Mouse (Mus musculus) ovary, adult 18-20 months (tissue): ENCODE results near the gene Gm10803.

Experiments
- DNase-seq: peaks from one replicate; pipeline ENCODE4 v3.0.0; 2022; ENCODE audit warnings: low spot score, mixed read lengths

Gm10803 gene

GRCm38 (mm10) chr2:93592164-93592790 lies 31.9 kb downstream of the Gm10803 start:
- no peak for DNase-seq

GRCm38 (mm10) chr2:93593121-93593520 lies 32.8 kb downstream of the Gm10803 start:
- no peak for DNase-seq

- DNase-seq: no peak
These were observed 36.8 kb downstream of the Gm10803 start for GRCm38 (mm10) chr2:93597145-93597544.

- DNase-seq: no peak
These were observed 39.4 kb downstream of the Gm10803 start for GRCm38 (mm10) chr2:93599731-93600130.

GRCm38 (mm10) chr2:93604601-93605285 lies 44.4 kb downstream of the Gm10803 start:
- no peak for DNase-seq

- no peak for DNase-seq
These were observed 48.4 kb downstream of the Gm10803 start for GRCm38 (mm10) chr2:93608800-93609199.

GRCm38 (mm10) chr2:93613020-93613419 lies 52.7 kb downstream of the Gm10803 start:
- DNase-seq: no peak
